Mouse (Mus musculus) liver, postnatal 0 days (tissue): ENCODE data around the gene Exosc10.

ENCODE experiments used
- CTCF ChIP-seq: sonication (generic); IDR thresholded peaks from 2 replicates; pipeline ENCODE4 v1.5.1; 2016; ENCODE audit warnings: antibody characterized with exemption, low read depth
- EP300 ChIP-seq: IDR thresholded peaks from 2 replicates; pipeline ENCODE4 v1.6.1; 2016; ENCODE audit warnings: antibody characterized with exemption, low read depth, mild to moderate bottlenecking

- TF ChIP-seq CTCF (no peak), EP300 (no peak)
Measured at GRCm38 (mm10) chr4:148586648-148587047, 28.4 kb downstream of the Exosc10 start.
